Mouse (Mus musculus) limb, embryonic 14.5 days (tissue): Measurements from ENCODE around the gene Tcap. TPM values are rescaled to one million over a fixed set of nuclear protein-coding genes. Genes with fewer than 3 reads are reported as not detected.

Experiments
- ATAC-seq: fragments of 200-750 bp; cut with Nextera tagmentation; 2 replicates; pipeline ENCODE4 v1.8.0; 2017; ENCODE audit warnings: low read depth, moderate number of reproducible peaks, moderate TSS enrichment; ENCODE audit not compliant: low FRiP score
- DNase-seq: peaks from one replicate; pipeline ENCODE4 v3.0.0-alpha.2; 2015; ENCODE audit warnings: low spot score
- H3K27ac ChIP-seq: fragments of 300-500 bp; sonication (generic); replicated peaks from 2 replicates; pipeline ENCODE4 v1.5.1; 2014; ENCODE audit warnings: low read depth, mild to moderate bottlenecking, low read length, moderate library complexity, mixed read lengths
- H3K27me3 ChIP-seq: fragments of 300-500 bp; sonication (generic); 2 replicates; pipeline ENCODE4 v1.6.1; 2014; ENCODE audit warnings: low read length, mixed read lengths; ENCODE audit not compliant: control insufficient read depth, insufficient read depth
- H3K36me3 ChIP-seq: fragments of 300-500 bp; sonication (generic); 2 replicates; pipeline ENCODE4 v1.6.1; 2014; ENCODE audit warnings: mild to moderate bottlenecking, low read length, moderate library complexity, mixed read lengths; ENCODE audit not compliant: control insufficient read depth, insufficient read depth
- H3K4me1 ChIP-seq: fragments of 300-500 bp; sonication (generic); 2 replicates; pipeline ENCODE4 v1.6.1; 2014; ENCODE audit warnings: antibody characterized with exemption, low read length, mixed read lengths; ENCODE audit not compliant: control insufficient read depth, insufficient read depth
- H3K4me2 ChIP-seq: fragments of 300-500 bp; sonication (generic); replicated peaks from 2 replicates; pipeline ENCODE4 v1.6.1; 2014; ENCODE audit warnings: low read depth, mild to moderate bottlenecking, low read length, moderate library complexity; ENCODE audit not compliant: severe bottlenecking
- H3K4me3 ChIP-seq: fragments of 300-500 bp; sonication (generic); replicated peaks from 2 replicates; pipeline ENCODE4 v1.5.1; 2014; ENCODE audit warnings: low read length
- H3K9ac ChIP-seq: fragments of 300-500 bp; sonication (generic); 2 replicates; pipeline ENCODE4 v1.6.1; 2014; ENCODE audit warnings: mild to moderate bottlenecking, low read depth, low read length, moderate library complexity; ENCODE audit not compliant: severe bottlenecking
- H3K9me3 ChIP-seq: fragments of 300-500 bp; sonication (generic); 2 replicates; pipeline ENCODE4 v1.6.1; 2016; ENCODE audit warnings: low read length; ENCODE audit not compliant: control insufficient read depth
- POLR2A ChIP-seq: fragments of 200-500 bp; IDR thresholded peaks from 2 replicates; pipeline ENCODE4 v1.8.0; 2012; ENCODE audit warnings: inconsistent platforms, mild to moderate bottlenecking, moderate library complexity, borderline replicate concordance; ENCODE audit not compliant: insufficient read depth, insufficient read length; ENCODE audit errors: extremely low read depth
- whole genome bisulfite sequencing: fragments of 180-500 bp; shearing (Covaris S2); extraction: QIAGEN DNeasy Blood & Tissue Kit; methylation state at CpG from one replicate; pipeline ENCODE4 v1.1.7; 2014; 5-methylcytosine and 5-hydroxymethylcytosine counted together
- polyA plus RNA-seq, 2 experiments: library from polyadenylated mRNA; depleted of rRNA in 1 of 2; stranded (reverse) in 1 of 2; unstranded in 1 of 2; fragments of >200 nt; fragmentation: Nextera tagmentation in 1 of 2; extraction: Ambion mirVana in 1 of 2; gene quantifications; 2 replicates each; pipeline versions ENCODE4 v1.2.1 to v1.2.3; 2012 to 2014

The Tcap gene
- polyA plus RNA-seq, 2 experiments: 13.2 to 18.1 TPM

- no peaks in the 10 kb centered on the region for H3K4me1 ChIP-seq
- no peak overlapping the region for H3K4me3 ChIP-seq
- ATAC-seq (no peak), DNase-seq (no peak)
- no peak overlapping the region for H3K4me2 ChIP-seq
- H3K27ac ChIP-seq: no peak overlapping the region
- whole genome bisulfite sequencing: 72% methylated on average over 10 of the region's 10 CpGs
- H3K9me3 ChIP-seq: no peaks in the 10 kb centered on the region
- no peak overlapping the region for H3K9ac ChIP-seq
- H3K27me3 ChIP-seq: no peaks in the 10 kb centered on the region
- no peak for TF ChIP-seq POLR2A
- no peaks in the 10 kb centered on the region for H3K36me3 ChIP-seq
Measured at GRCm38 (mm10) chr11:98366290-98366689, 17.3 kb upstream of the Tcap start.

GRCm38 (mm10) chr11:98367171-98367862 lies 16.3 kb upstream of the Tcap start:
- no peak for TF ChIP-seq POLR2A
- ATAC-seq: no peak

GRCm38 (mm10) chr11:98367863-98368186 lies 15.8 kb upstream of the Tcap start:
- H3K9me3 ChIP-seq: no peaks in the 10 kb centered on the region
- H3K4me3 ChIP-seq: no peak overlapping the region
- no peak overlapping the region for H3K9ac ChIP-seq
- H3K4me2 ChIP-seq: no peak overlapping the region
- H3K27me3 ChIP-seq: no peaks in the 10 kb centered on the region
- 0 out of 2 replicates have a peak, but pooled peaks cover under 1% of the 10 kb centered on the region for H3K36me3 ChIP-seq
- no peak for TF ChIP-seq POLR2A
- DNase-seq (no peak), ATAC-seq (no peak)
- no peaks in the 10 kb centered on the region for H3K4me1 ChIP-seq
- 86% methylated on average over 7 of the region's 7 CpGs for WGBS
- H3K27ac ChIP-seq: no peak overlapping the region

More at GRCm38 (mm10) chr11:98367171-98367862, 16.3 kb upstream of the Tcap start:
- Histone ChIP-seq H3K36me3 (no peaks in the 10 kb centered on the region), H3K4me1 (no peaks in the 10 kb centered on the region), H3K27me3 (no peaks in the 10 kb centered on the region), H3K27ac (no peak overlapping the region), H3K4me2 (no peak overlapping the region), H3K9me3 (no peaks in the 10 kb centered on the region), H3K9ac (no peak overlapping the region), H3K4me3 (no peak overlapping the region)
- no peak for DNase-seq
- 81% methylated on average over 10 of the region's 10 CpGs for WGBS

- Histone ChIP-seq H3K4me2 (no peak overlapping the region), H3K4me1 (no peaks in the 10 kb centered on the region), H3K4me3 (no peak overlapping the region), H3K9ac (no peak overlapping the region), H3K9me3 (no peaks in the 10 kb centered on the region), H3K36me3 (peaks cover 12% of the 10 kb centered on the region; the same call in 1 of the 2 replicates), H3K27me3 (no peaks in the 10 kb centered on the region), H3K27ac (no peak overlapping the region)
- WGBS: 76% methylated on average over 6 of the region's 6 CpGs
- TF ChIP-seq POLR2A: no peak
- ATAC-seq (no peak), DNase-seq (no peak)
Measured at GRCm38 (mm10) chr11:98369337-98369736, 14.3 kb upstream of the Tcap start.

GRCm38 (mm10) chr11:98370588-98370987 lies 13.0 kb upstream of the Tcap start:
- 93% methylated on average over 2 of the region's 2 CpGs for WGBS

More at GRCm38 (mm10) chr11:98370588-98370987, 13.0 kb upstream of the Tcap start:
- H3K27ac ChIP-seq: no peak overlapping the region
- H3K4me3 ChIP-seq: no peak overlapping the region
- H3K9me3 ChIP-seq: no peaks in the 10 kb centered on the region
- ATAC-seq (no peak), DNase-seq (no peak)
- no peaks in the 10 kb centered on the region for H3K4me1 ChIP-seq
- H3K36me3 ChIP-seq: peaks cover 25% of the 10 kb centered on the region
- H3K4me2 ChIP-seq: no peak overlapping the region
- H3K9ac ChIP-seq: no peak overlapping the region
- H3K27me3 ChIP-seq: no peaks in the 10 kb centered on the region
- no peak for TF ChIP-seq POLR2A
